ENCODE assay signal across 32 mouse cellular contexts in genomic region chr12:8928766-8929165, GRCm38 (mm10). TPM values are rescaled to one million over a fixed set of nuclear protein-coding genes. Genes with fewer than 3 reads are reported as not detected.
DNase-seq lines count a peak whose midpoint lies in the region; ATAC-seq and TF ChIP-seq lines count a peak whose summit lies in the region.
"Had no signal": no experiment of that assay in that cellular context is flagged by ENCODE, and none has a peak within 500 bp of the region (broad histone marks: within the 10 kb centered on the region; RNA-seq: fewer than 3 reads in every experiment).

No protein-coding gene starts in this region.

- H3K79me2 ChIP-seq in myocyte (ENCODE audit: control insufficient read depth, insufficient read depth): peaks cover 100% of the 10 kb centered on the region

- 0 out of 2 replicates have a peak overlapping the region, but pooled peaks have one; percentile 30 for H3K27ac ChIP-seq in hindbrain, embryonic 12.5 days
- H3K27ac ChIP-seq in hindbrain, embryonic 14.5 days: no peak overlapping the region
- H3K27ac ChIP-seq: heart, embryonic 10.5 days; heart, embryonic 15.5 days; hindbrain, embryonic 15.5 days; kidney, embryonic 15.5 days; layer of hippocampus, adult 2 months; limb, embryonic 10.5 days; liver, embryonic 14.5 days; midbrain, embryonic 13.5 days; neural tube, embryonic 15.5 days; stomach, embryonic 15.5 days had no signal

- H3K27me3 ChIP-seq in hindbrain, embryonic 12.5 days: no peaks in the 10 kb centered on the region
- H3K27me3 ChIP-seq in hindbrain, embryonic 14.5 days (ENCODE audit: control insufficient read depth, insufficient read depth, low read length): no peaks in the 10 kb centered on the region
- H3K27me3 ChIP-seq in myocyte (ENCODE audit: control insufficient read depth, insufficient read depth, insufficient read length): no peaks in the 10 kb centered on the region
- H3K27me3 ChIP-seq: heart, embryonic 15.5 days; hindbrain, embryonic 15.5 days; kidney, embryonic 15.5 days; limb, embryonic 15.5 days; midbrain, embryonic 13.5 days; neural tube, embryonic 15.5 days; stomach, embryonic 15.5 days had no signal

- H3K36me3 ChIP-seq in hindbrain, embryonic 12.5 days: peaks cover 20% of the 10 kb centered on the region
- H3K36me3 ChIP-seq in hindbrain, embryonic 14.5 days (replicated peaks; ENCODE audit: control insufficient read depth, insufficient read depth): peaks cover 11% of the 10 kb centered on the region
- H3K36me3 ChIP-seq in myocyte (ENCODE audit: control insufficient read depth, insufficient read depth): peaks cover 27% of the 10 kb centered on the region

- H3K4me2 ChIP-seq in hindbrain, embryonic 12.5 days (replicated peaks): no peak overlapping the region
- H3K4me2 ChIP-seq in hindbrain, embryonic 14.5 days (replicated peaks): no peak overlapping the region
- peak overlapping the region; percentile 10 for H3K4me2 ChIP-seq in myocyte (ENCODE audit: low read depth)
- H3K4me2 ChIP-seq: heart, embryonic 15.5 days; hindbrain, embryonic 15.5 days; kidney, embryonic 15.5 days; limb, embryonic 15.5 days; lung, embryonic 14.5 days; midbrain, embryonic 13.5 days; neural tube, embryonic 15.5 days; stomach, embryonic 15.5 days had no signal

- DNase-seq in hindbrain, embryonic 14.5 days (ENCODE audit: low spot score): no peak
- DNase-seq in 416B (ENCODE audit: low read depth): peak; percentile 15
- peak; percentile 40 for DNase-seq in MN1 (ENCODE audit: low spot score)
- no peak for DNase-seq in urinary bladder, postnatal 14 days (ENCODE audit: low spot score)
- no peak for DNase-seq in cerebellum, adult 18-20 months
- DNase-seq: adrenal gland, adult 8-10 months; cerebellum, adult 9-11 months; embryo, embryonic 11 days; gastrocnemius, postnatal 10 days; heart, postnatal 4 days; kidney, adult 11 months; kidney, postnatal 36 days; lung, embryonic 14.5 days; right cerebral cortex, postnatal 25 days; thymus, postnatal 14 days had no signal

- H3K4me1 ChIP-seq in hindbrain, embryonic 12.5 days: peaks cover 10% of the 10 kb centered on the region
- peaks cover 17% of the 10 kb centered on the region for H3K4me1 ChIP-seq in hindbrain, embryonic 14.5 days (replicated peaks; ENCODE audit: control insufficient read depth, insufficient read depth, low read length)

- 83% methylated on average over 4 of the region's 4 CpGs for WGBS in hindbrain, embryonic 12.5 days
- 73% methylated on average over 4 of the region's 4 CpGs for WGBS in hindbrain, embryonic 14.5 days

- no peaks in the 10 kb centered on the region for H3K9me3 ChIP-seq in hindbrain, embryonic 12.5 days (replicated peaks)
- no peaks in the 10 kb centered on the region for H3K9me3 ChIP-seq in hindbrain, embryonic 14.5 days (ENCODE audit: control insufficient read depth, low read length)
- H3K9me3 ChIP-seq: heart, embryonic 10.5 days; heart, embryonic 15.5 days; hindbrain, embryonic 15.5 days; kidney, embryonic 15.5 days; limb, embryonic 10.5 days; limb, embryonic 15.5 days; midbrain, embryonic 13.5 days; neural tube, embryonic 15.5 days; stomach, embryonic 15.5 days had no signal

- ATAC-seq in hindbrain, embryonic 12.5 days (ENCODE audit: low FRiP score): no peak
- no peak for ATAC-seq in hindbrain, embryonic 14.5 days (ENCODE audit: low FRiP score)
- ATAC-seq: forebrain, embryonic 16.5 days; inflammation-experienced regulatory T-cells, adult 6 months; midbrain, embryonic 13.5 days had no signal

- H3ac ChIP-seq in myocyte (ENCODE audit: control insufficient read depth, insufficient read length): no peak overlapping the region

- no peak overlapping the region for H3K9ac ChIP-seq in hindbrain, embryonic 12.5 days
- no peak overlapping the region for H3K9ac ChIP-seq in hindbrain, embryonic 14.5 days
- H3K9ac ChIP-seq: heart, embryonic 15.5 days; hindbrain, embryonic 15.5 days; kidney, embryonic 15.5 days; limb, embryonic 15.5 days; liver, embryonic 14.5 days; lung, embryonic 14.5 days; midbrain, embryonic 13.5 days; neural tube, embryonic 15.5 days; stomach, embryonic 15.5 days had no signal

- TF ChIP-seq POLR2A in myocyte (IDR thresholded peaks at IDR 0.05; ENCODE audit: insufficient read length, low read depth): no peak

- no peak overlapping the region for H3K4me3 ChIP-seq in hindbrain, embryonic 12.5 days
- no peak overlapping the region for H3K4me3 ChIP-seq in hindbrain, embryonic 14.5 days (replicated peaks; ENCODE audit: low read length)
- H3K4me3 ChIP-seq in myocyte: no peak overlapping the region
- H3K4me3 ChIP-seq: erythroblast, embryonic 14.5 days; heart, embryonic 10.5 days; heart, embryonic 15.5 days; hindbrain, embryonic 15.5 days; kidney, embryonic 15.5 days; layer of hippocampus, adult 2 months; limb, embryonic 10.5 days; limb, embryonic 15.5 days; midbrain, embryonic 13.5 days; neural tube, embryonic 15.5 days; stomach, embryonic 15.5 days had no signal

TF ChIP-seq in myocyte, 11 proteins besides CTCF, POLR2A, EP300 and RAD21:
- TF ChIP-seq MYOD1 (IDR thresholded peaks at IDR 0.05; ENCODE audit: control insufficient read depth in 1 of 3, insufficient read length in 2 of 3, low read depth in 2 of 3) (no peak), SRF (IDR thresholded peaks at IDR 0.05; ENCODE audit: control insufficient read depth, insufficient read length, low read depth) (no peak), MAX (IDR thresholded peaks at IDR 0.05; ENCODE audit: low read depth) (no peak), REST (IDR thresholded peaks at IDR 0.05; ENCODE audit: insufficient read depth, insufficient read length) (no peak), TCF3 (IDR thresholded peaks at IDR 0.05; ENCODE audit: insufficient read length, low read depth) (no peak), POLR2AphosphoS2 (IDR thresholded peaks at IDR 0.05; ENCODE audit: insufficient read length, low read depth) (no peak), CEBPB (IDR thresholded peaks at IDR 0.05; ENCODE audit: insufficient read depth, poor library complexity, severe bottlenecking) (no peak), MYOG (IDR thresholded peaks at IDR 0.05; ENCODE audit: control insufficient read depth in 1 of 3, insufficient read depth in 1 of 3, insufficient read length in 2 of 3, low read depth in 2 of 3) (no peak), E2F4 (IDR thresholded peaks at IDR 0.05; ENCODE audit: insufficient read depth) (no peak), USF1 (IDR thresholded peaks at IDR 0.05; ENCODE audit: low read depth) (no peak), TCF12 (IDR thresholded peaks at IDR 0.05; ENCODE audit: insufficient read depth, poor library complexity, severe bottlenecking) (no peak)

RNA-seq across cellular contexts. Expression of gene Laptm4a, which starts 7.3 kb away (rescaled TPM):
- polyA plus RNA-seq in hindbrain, embryonic 12.5 days (2016; fragmentation: Nextera tagmentation; extraction: Ambion mirVana): 222 and 249 TPM in 2 replicates
- polyA plus RNA-seq in hindbrain, embryonic 14.5 days (2014; fragmentation: Nextera tagmentation; extraction: Ambion mirVana): 173 and 189 TPM in 2 replicates
- polyA plus RNA-seq in myocyte (2012; fragmentation: generic; extraction: Trizol): 491 TPM

RNA-seq across cellular contexts. Expression of gene Matn3, which starts 19.0 kb away (rescaled TPM):
- polyA plus RNA-seq in hindbrain, embryonic 12.5 days (2016; fragmentation: Nextera tagmentation; extraction: Ambion mirVana): 1.6 and 5.9 TPM in 2 replicates
- 0.15 and 0.17 TPM in 2 replicates for polyA plus RNA-seq in hindbrain, embryonic 14.5 days (2014; fragmentation: Nextera tagmentation; extraction: Ambion mirVana)
- polyA plus RNA-seq in myocyte (2012; fragmentation: generic; extraction: Trizol): 0.01 TPM
- polyA plus RNA-seq: erythroblast, embryonic 14.5 days; gonadal fat pad, adult 2 months; inflammation-experienced regulatory T-cells, adult 6 months had no signal

RNA-seq across cellular contexts. Expression of gene Wdr35, which starts 44.9 kb away (rescaled TPM):
- 26.1 and 26.4 TPM in 2 replicates for polyA plus RNA-seq in hindbrain, embryonic 12.5 days (2016; fragmentation: Nextera tagmentation; extraction: Ambion mirVana)
- polyA plus RNA-seq in hindbrain, embryonic 14.5 days (2014; fragmentation: Nextera tagmentation; extraction: Ambion mirVana): 22.4 and 26.1 TPM in 2 replicates
- polyA plus RNA-seq in myocyte (2012; fragmentation: generic; extraction: Trizol): 9.5 TPM

Comparison
In these comparisons a context has a peak if more than half of its experiments do, and no peak if none do; other contexts are left out.
1. DNase-seq: peak in 416B (single experiment) and MN1 (single experiment); none in hindbrain, embryonic 14.5 days (single experiment), urinary bladder, postnatal 14 days (single experiment) and cerebellum, adult 18-20 months (0 of 2).